Mouse (Mus musculus): Measurements from ENCODE around the gene Olfr859. TPM values are rescaled to one million over a fixed set of nuclear protein-coding genes. Genes with fewer than 3 reads are reported as not detected.
"Not testable (repeated sequence)": the region's sequence is repeated elsewhere in the genome, so short reads cannot be mapped to it uniquely, and the experiment has no call there.

The Olfr859 gene
- not detected in 2 replicates for polyA plus RNA-seq (2015; fragmentation: Nextera tagmentation; extraction: Ambion mirVana)

- not testable (repeated sequence) for H3K36me3 ChIP-seq (ENCODE audit: control insufficient read depth, insufficient read depth); H3K27ac ChIP-seq (ENCODE audit: low read length); H3K4me2 ChIP-seq (ENCODE audit: low read depth, low read length); H3K4me3 ChIP-seq (ENCODE audit: low read length); H3K27me3 ChIP-seq (ENCODE audit: control insufficient read depth, insufficient read depth, low read length); H3K9ac ChIP-seq (ENCODE audit: low read length); H3K9me3 ChIP-seq (replicated peaks; ENCODE audit: control insufficient read depth, low read length); H3K4me1 ChIP-seq (ENCODE audit: control insufficient read depth, insufficient read depth, low read length); ATAC-seq (replicated peaks; ENCODE audit: extremely low read depth, insufficient read depth, low FRiP score)
- 63% methylated on average over 1 of the region's 1 CpGs for WGBS
Measured at GRCm38 (mm10) chr9:19804606-19805005, at the start of gene Olfr859. Gene Olfr859 (plus strand): TSS chr9:19804906.

- no peaks in the 10 kb centered on the region for H3K4me1 ChIP-seq (ENCODE audit: control insufficient read depth, insufficient read depth, low read length)
- ATAC-seq (replicated peaks; ENCODE audit: extremely low read depth, insufficient read depth, low FRiP score): no peak
- no peak overlapping the region for H3K27ac ChIP-seq (ENCODE audit: low read length)
- H3K36me3 ChIP-seq (ENCODE audit: control insufficient read depth, insufficient read depth): no peaks in the 10 kb centered on the region
- H3K4me3 ChIP-seq (ENCODE audit: low read length): no peak overlapping the region
- no peak overlapping the region for H3K9ac ChIP-seq (ENCODE audit: low read length)
- H3K27me3 ChIP-seq (ENCODE audit: control insufficient read depth, insufficient read depth, low read length): no peaks in the 10 kb centered on the region
- H3K4me2 ChIP-seq (ENCODE audit: low read depth, low read length): no peak overlapping the region
- 78% methylated on average over 14 of the region's 14 CpGs for WGBS
- H3K9me3 ChIP-seq (replicated peaks; ENCODE audit: control insufficient read depth, low read length): peaks cover 23% of the 10 kb centered on the region
Measured at GRCm38 (mm10) chr9:19769136-19769535, 35.6 kb upstream of the Olfr859 start.

GRCm38 (mm10) chr9:19769701-19770100, 35.0 kb upstream of the Olfr859 start:
- ATAC-seq (replicated peaks; ENCODE audit: extremely low read depth, insufficient read depth, low FRiP score): no peak
- Histone ChIP-seq H3K27ac (ENCODE audit: low read length) (no peak overlapping the region), H3K4me1 (ENCODE audit: control insufficient read depth, insufficient read depth, low read length) (no peaks in the 10 kb centered on the region), H3K4me2 (ENCODE audit: low read depth, low read length) (no peak overlapping the region), H3K9me3 (replicated peaks; ENCODE audit: control insufficient read depth, low read length) (peaks cover 18% of the 10 kb centered on the region), H3K27me3 (ENCODE audit: control insufficient read depth, insufficient read depth, low read length) (no peaks in the 10 kb centered on the region), H3K36me3 (ENCODE audit: control insufficient read depth, insufficient read depth) (no peaks in the 10 kb centered on the region), H3K9ac (ENCODE audit: low read length) (no peak overlapping the region), H3K4me3 (ENCODE audit: low read length) (no peak overlapping the region)
- 87% methylated on average over 14 of the region's 14 CpGs for WGBS

GRCm38 (mm10) chr9:19779983-19780382, 24.7 kb upstream of the Olfr859 start, which contains the start of gene Olfr58:
Gene Olfr58 (plus strand): TSS chr9:19780283.
- Histone ChIP-seq H3K27me3 (ENCODE audit: control insufficient read depth, insufficient read depth, low read length) (no peaks in the 10 kb centered on the region), H3K36me3 (ENCODE audit: control insufficient read depth, insufficient read depth) (no peaks in the 10 kb centered on the region), H3K4me3 (ENCODE audit: low read length) (no peak within 1 kb of the TSS), H3K4me2 (ENCODE audit: low read depth, low read length) (no peak within 1 kb of the TSS), H3K9ac (ENCODE audit: low read length) (no peak within 1 kb of the TSS), H3K9me3 (replicated peaks; ENCODE audit: control insufficient read depth, low read length) (peaks cover 2% of the 10 kb centered on the region; the same call in 1 of the 2 replicates), H3K27ac (ENCODE audit: low read length) (no peak within 1 kb of the TSS), H3K4me1 (ENCODE audit: control insufficient read depth, insufficient read depth, low read length) (no peaks in the 10 kb centered on the region)
- ATAC-seq (replicated peaks; ENCODE audit: extremely low read depth, insufficient read depth, low FRiP score): no peak

- ATAC-seq (replicated peaks; ENCODE audit: extremely low read depth, insufficient read depth, low FRiP score): no peak
- H3K4me3 ChIP-seq (ENCODE audit: low read length): no peak overlapping the region
- no peaks in the 10 kb centered on the region for H3K27me3 ChIP-seq (ENCODE audit: control insufficient read depth, insufficient read depth, low read length)
- H3K36me3 ChIP-seq (ENCODE audit: control insufficient read depth, insufficient read depth): no peaks in the 10 kb centered on the region
- WGBS: 55% methylated on average over 1 of the region's 1 CpGs
- no peaks in the 10 kb centered on the region for H3K4me1 ChIP-seq (ENCODE audit: control insufficient read depth, insufficient read depth, low read length)
- H3K27ac ChIP-seq (ENCODE audit: low read length): no peak overlapping the region
- no peak overlapping the region for H3K4me2 ChIP-seq (ENCODE audit: low read depth, low read length)
- no peaks in the 10 kb centered on the region for H3K9me3 ChIP-seq (replicated peaks; ENCODE audit: control insufficient read depth, low read length)
- H3K9ac ChIP-seq (ENCODE audit: low read length): no peak overlapping the region
Measured at GRCm38 (mm10) chr9:19803000-19803399, 1.7 kb upstream of the Olfr859 start.

GRCm38 (mm10) chr9:19849647-19850046, 44.9 kb downstream of the Olfr859 start, which contains the start of gene Olfr860:
Gene Olfr860 (minus strand): TSS chr9:19849747.
- no peak for ATAC-seq (replicated peaks; ENCODE audit: extremely low read depth, insufficient read depth, low FRiP score)
- Histone ChIP-seq H3K4me3 (ENCODE audit: low read length) (no peak within 1 kb of the TSS), H3K36me3 (ENCODE audit: control insufficient read depth, insufficient read depth) (no peaks in the 10 kb centered on the region), H3K9me3 (replicated peaks; ENCODE audit: control insufficient read depth, low read length) (no peaks in the 10 kb centered on the region), H3K27me3 (ENCODE audit: control insufficient read depth, insufficient read depth, low read length) (no peaks in the 10 kb centered on the region), H3K4me2 (ENCODE audit: low read depth, low read length) (no peak within 1 kb of the TSS), H3K4me1 (ENCODE audit: control insufficient read depth, insufficient read depth, low read length) (no peaks in the 10 kb centered on the region), H3K27ac (ENCODE audit: low read length) (no peak within 1 kb of the TSS), H3K9ac (ENCODE audit: low read length) (no peak within 1 kb of the TSS)
- WGBS: 57% methylated on average over 1 of the region's 1 CpGs

Other genes with a start within 250 kb of the Olfr859 start
- not detected in 2 replicates for gene Olfr854, start 237.5 kb upstream of the Olfr859 start, polyA plus RNA-seq (2015; fragmentation: Nextera tagmentation; extraction: Ambion mirVana)
- gene Olfr855, start 222.3 kb upstream of the Olfr859 start, polyA plus RNA-seq (2015; fragmentation: Nextera tagmentation; extraction: Ambion mirVana): not detected in 2 replicates
- gene Zfp317, start 182.8 kb upstream of the Olfr859 start, polyA plus RNA-seq (2015; fragmentation: Nextera tagmentation; extraction: Ambion mirVana): 19.1 and 19.6 TPM in 2 replicates
- gene Olfr857, start 95.5 kb upstream of the Olfr859 start, polyA plus RNA-seq (2015; fragmentation: Nextera tagmentation; extraction: Ambion mirVana): not detected in 2 replicates
- gene Olfr58, start 24.6 kb upstream of the Olfr859 start, polyA plus RNA-seq (2015; fragmentation: Nextera tagmentation; extraction: Ambion mirVana): not detected in 2 replicates
- gene Olfr860, start 44.8 kb downstream of the Olfr859 start, polyA plus RNA-seq (2015; fragmentation: Nextera tagmentation; extraction: Ambion mirVana): not detected in 2 replicates
- not detected in 2 replicates for gene Olfr862, start 83.1 kb downstream of the Olfr859 start, polyA plus RNA-seq (2015; fragmentation: Nextera tagmentation; extraction: Ambion mirVana)
- gene Olfr77, start 112.0 kb downstream of the Olfr859 start, polyA plus RNA-seq (2015; fragmentation: Nextera tagmentation; extraction: Ambion mirVana): 0.15 and 0.20 TPM in 2 replicates
- not detected in 2 replicates for gene Olfr866, start 223.1 kb downstream of the Olfr859 start, polyA plus RNA-seq (2015; fragmentation: Nextera tagmentation; extraction: Ambion mirVana)